In the genomic region with DNA sequence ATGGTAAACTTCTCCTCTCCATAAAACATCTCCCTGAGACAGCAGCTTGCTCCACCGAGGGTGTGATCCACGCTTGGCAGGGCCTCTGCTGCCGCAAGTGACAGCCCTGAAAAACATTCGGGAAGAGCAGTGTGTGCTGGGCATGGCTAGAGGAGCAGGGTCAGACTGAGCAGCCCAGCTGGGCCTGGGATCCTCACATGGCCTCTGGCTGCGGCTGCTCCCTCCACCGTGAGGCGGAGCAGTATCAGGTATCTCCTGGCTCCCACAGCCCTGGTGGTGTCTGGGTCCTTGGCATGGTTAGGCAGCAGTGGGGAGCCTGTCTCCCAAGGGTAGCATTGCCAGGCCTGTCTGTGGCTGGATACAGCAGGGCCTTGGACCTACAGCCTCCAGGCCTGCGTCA, we compare ENCODE assay signal across 8 mouse cellular contexts. TPM values are rescaled to one million over a fixed set of nuclear protein-coding genes. Genes with fewer than 3 reads are reported as not detected.
A peak's percentile ranks its signal among the peaks of the same experiment; 100 is the strongest.
DNase-seq lines count a peak whose midpoint lies in the region; ATAC-seq and TF ChIP-seq lines count a peak whose summit lies in the region.

No protein-coding gene starts in this region.

- TF ChIP-seq POLR2A in lung, adult 2 months (IDR thresholded peaks at IDR 0.05; ENCODE audit: borderline replicate concordance, extremely low read depth, low read depth, low read length): no peak
- TF ChIP-seq POLR2A in embryonic fibroblast, embryonic 13.5 days (IDR thresholded peaks at IDR 0.05; ENCODE audit: low read depth, low read length): no peak

- peaks cover 68% of the 10 kb centered on the region for H3K4me1 ChIP-seq in lung, adult 2 months (ENCODE audit: control insufficient read depth, insufficient read depth, low read length)
- peaks cover 37% of the 10 kb centered on the region for H3K4me1 ChIP-seq in embryonic fibroblast, embryonic 13.5 days (ENCODE audit: control insufficient read depth, insufficient read depth, low read length)
- peaks cover 94% of the 10 kb centered on the region for H3K4me1 ChIP-seq in heart, embryonic 15.5 days (replicated peaks)
- H3K4me1 ChIP-seq in limb, embryonic 15.5 days: peaks cover 90% of the 10 kb centered on the region

- peak; percentile 34; the same call in 1 of the 2 replicates for ATAC-seq in heart, embryonic 15.5 days (replicated peaks; ENCODE audit: insufficient number of reproducible peaks, insufficient read depth, low FRiP score, low read depth)
- ATAC-seq in limb, embryonic 15.5 days (ENCODE audit: insufficient number of reproducible peaks, low FRiP score, low TSS enrichment, low read depth): no peak

- no peaks in the 10 kb centered on the region for H3K36me3 ChIP-seq in heart, embryonic 15.5 days
- peaks cover 4% of the 10 kb centered on the region; the same call in 1 of the 2 replicates for H3K36me3 ChIP-seq in limb, embryonic 15.5 days

- H3K4me3 ChIP-seq in lung, adult 2 months (replicated peaks; ENCODE audit: extremely low read depth, low read depth, low read length): no peak overlapping the region
- no peak overlapping the region for H3K4me3 ChIP-seq in embryonic fibroblast, embryonic 13.5 days (ENCODE audit: insufficient read depth, low read length)
- H3K4me3 ChIP-seq in heart, embryonic 15.5 days: no peak overlapping the region
- no peak overlapping the region for H3K4me3 ChIP-seq in limb, embryonic 15.5 days

- TF ChIP-seq CTCF in lung, adult 2 months (IDR thresholded peaks at IDR 0.05; ENCODE audit: insufficient read depth, low read length): no peak
- TF ChIP-seq CTCF in embryonic fibroblast, embryonic 13.5 days (IDR thresholded peaks at IDR 0.05; ENCODE audit: borderline replicate concordance, insufficient read depth, low read length): no peak

- no peak overlapping the region for H3K4me2 ChIP-seq in heart, embryonic 15.5 days
- H3K4me2 ChIP-seq in limb, embryonic 15.5 days: 0 out of 2 replicates have a peak overlapping the region, but pooled peaks have one; percentile 11

- 34% methylated on average over 8 of the region's 8 CpGs for WGBS in lung, adult 2 months
- WGBS in heart, embryonic 15.5 days: 25% methylated on average over 8 of the region's 8 CpGs
- 17% methylated on average over 8 of the region's 8 CpGs for WGBS in limb, embryonic 15.5 days

- H3K27ac ChIP-seq in embryonic fibroblast, embryonic 13.5 days (ENCODE audit: insufficient read depth, low read length): peak overlapping the region; percentile 1; the same call in 1 of the 2 replicates
- H3K27ac ChIP-seq in heart, embryonic 15.5 days: peak overlapping the region; percentile 69
- peak overlapping the region; percentile 55; the same call in 1 of the 2 replicates for H3K27ac ChIP-seq in limb, embryonic 15.5 days

- no peaks in the 10 kb centered on the region for H3K9me3 ChIP-seq in heart, embryonic 15.5 days (replicated peaks)
- no peaks in the 10 kb centered on the region for H3K9me3 ChIP-seq in limb, embryonic 15.5 days

- DNase-seq in lung, adult 2 months: peak; percentile 26
- DNase-seq in lung, postnatal 36 days: no peak
- DNase-seq in urinary bladder, adult 18-20 months (ENCODE audit: low spot score in 2 of 2): no peak
- no peak for DNase-seq in retina, postnatal 1 day
- DNase-seq in left cerebral cortex, postnatal 4 days: no peak

- H3K27me3 ChIP-seq in heart, embryonic 15.5 days: no peaks in the 10 kb centered on the region
- H3K27me3 ChIP-seq in limb, embryonic 15.5 days: no peaks in the 10 kb centered on the region

- peak overlapping the region; percentile 10; the same call in 1 of the 2 replicates for H3K9ac ChIP-seq in heart, embryonic 15.5 days
- no peak overlapping the region for H3K9ac ChIP-seq in limb, embryonic 15.5 days

- intact Hi-C loops in left cerebral cortex, postnatal 4 days (cut with DNase I): no loop called here

RNA-seq across cellular contexts. Expression of gene Zmiz1, which starts 38.6 kb away (rescaled TPM):
- polyA plus RNA-seq in lung, adult 2 months (2012; rRNA removed): 51.6 and 52.6 TPM in 2 replicates
- polyA plus RNA-seq in embryonic fibroblast, embryonic 13.5 days (2011; ENCODE audit: insufficient read length, low read depth, missing spikeins): 61.9 and 73.9 TPM in 2 replicates
- polyA plus RNA-seq in heart, embryonic 15.5 days (2015; fragmentation: Nextera tagmentation; extraction: Ambion mirVana): 22.1 and 26.2 TPM in 2 replicates
- 41.9 and 50.5 TPM in 2 replicates for polyA plus RNA-seq in limb, embryonic 15.5 days (2015; fragmentation: Nextera tagmentation; extraction: Ambion mirVana)
- total RNA-seq in left cerebral cortex, postnatal 4 days (2021): 100 to 1,000 TPM; 149 to 152 TPM

Comparison
In these comparisons a context has a peak if more than half of its experiments do, and no peak if none do; other contexts are left out.
1. H3K27ac ChIP-seq: peak in every context shown above with its lines; median percentile 69 in heart, embryonic 15.5 days; 55 in limb, embryonic 15.5 days; 1 in embryonic fibroblast, embryonic 13.5 days.